Mouse (Mus musculus) liver, embryonic 16.5 days (tissue): ENCODE measurements around the gene Esr2. TPM values are rescaled to one million over a fixed set of nuclear protein-coding genes. Genes with fewer than 3 reads are reported as not detected.

Experiments used
- ATAC-seq: fragments of 200-750 bp; cut with Nextera tagmentation; 2 replicates; pipeline ENCODE4 v1.8.0; 2017; ENCODE audit warnings: low read depth, mild to moderate bottlenecking, moderate number of reproducible peaks, moderate library complexity
- H3K27ac ChIP-seq: fragments of 300-500 bp; sonication (generic); 2 replicates; pipeline ENCODE4 v1.5.1; 2014; ENCODE audit warnings: mild to moderate bottlenecking, low read length
- H3K27me3 ChIP-seq: fragments of 300-500 bp; sonication (generic); 2 replicates; pipeline ENCODE4 v1.6.1; 2014; ENCODE audit warnings: low read depth, low read length, mixed read lengths; ENCODE audit not compliant: control insufficient read depth, insufficient read depth
- H3K36me3 ChIP-seq: fragments of 300-500 bp; sonication (generic); 2 replicates; pipeline ENCODE4 v1.6.1; 2014; ENCODE audit warnings: mild to moderate bottlenecking; ENCODE audit not compliant: control insufficient read depth, insufficient read depth
- H3K4me1 ChIP-seq: fragments of 300-500 bp; sonication (generic); 2 replicates; pipeline ENCODE4 v1.6.1; 2014; ENCODE audit warnings: low read depth, low read length, mixed read lengths; ENCODE audit not compliant: control insufficient read depth
- H3K4me2 ChIP-seq: fragments of 300-500 bp; sonication (generic); 2 replicates; pipeline ENCODE4 v1.6.1; 2014; ENCODE audit warnings: low read depth, low read length, mixed read lengths
- H3K4me3 ChIP-seq: fragments of 300-500 bp; sonication (generic); 2 replicates; pipeline ENCODE4 v1.5.1; 2014; ENCODE audit warnings: low read depth, mild to moderate bottlenecking, low read length
- H3K9ac ChIP-seq: fragments of 300-500 bp; sonication (generic); 2 replicates; pipeline ENCODE4 v1.6.1; 2014; ENCODE audit warnings: low read depth, low read length
- H3K9me3 ChIP-seq: fragments of 300-500 bp; sonication (generic); replicated peaks from 2 replicates; pipeline ENCODE4 v1.6.1; 2016; ENCODE audit warnings: low read length; ENCODE audit not compliant: control insufficient read depth
- WGBS: fragments of 180-500 bp; shearing (Covaris S2); extraction: QIAGEN DNeasy Blood & Tissue Kit; methylation state at CpG from one replicate; pipeline ENCODE4 v1.1.7; 2014; ENCODE audit not compliant: insufficient replicate concordance; 5-methylcytosine and 5-hydroxymethylcytosine counted together
- polyA plus RNA-seq: library from polyadenylated mRNA; unstranded; fragments of >200 nt; fragmentation: Nextera tagmentation; extraction: Ambion mirVana; gene quantifications from 2 replicates; pipeline ENCODE4 v1.2.1, GENCODE M21; 2015

Esr2 gene
- polyA plus RNA-seq, 1 experiment from 2014 or later: not detected

GRCm38 (mm10) chr12:76130891-76131290 lies 46.2 kb downstream of the Esr2 start:
- Histone ChIP-seq H3K36me3 (no peaks in the 10 kb centered on the region), H3K27ac (no peak overlapping the region), H3K9ac (no peak overlapping the region), H3K9me3 (no peaks in the 10 kb centered on the region), H3K27me3 (no peaks in the 10 kb centered on the region), H3K4me2 (no peak overlapping the region), H3K4me3 (no peak overlapping the region), H3K4me1 (no peaks in the 10 kb centered on the region)
- ATAC-seq: no peak
- 61% methylated on average over 6 of the region's 6 CpGs for WGBS

DNA sequence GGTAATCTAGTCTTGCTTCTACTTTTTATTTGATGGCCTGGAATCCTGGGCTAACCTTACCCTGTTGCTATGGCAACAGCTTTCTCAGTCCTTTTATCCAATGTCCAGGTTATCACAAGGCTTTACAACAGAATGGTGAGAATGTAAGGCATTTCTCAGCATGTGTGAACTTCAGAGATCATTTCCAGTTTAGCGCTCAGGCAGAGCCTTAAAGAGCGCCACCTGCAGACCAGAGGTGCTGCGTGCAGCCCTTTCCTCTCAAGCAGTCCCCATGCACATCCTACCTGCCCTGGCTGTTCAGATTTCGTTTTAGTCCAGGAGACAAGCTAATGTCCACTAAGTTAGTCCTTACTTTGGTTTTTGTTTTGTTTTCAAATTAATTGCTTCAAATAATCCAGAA lies 46.8 kb downstream of the Esr2 start:
- no peaks in the 10 kb centered on the region for H3K27me3 ChIP-seq
- no peaks in the 10 kb centered on the region for H3K36me3 ChIP-seq
- H3K9ac ChIP-seq: no peak overlapping the region
- H3K4me3 ChIP-seq: no peak overlapping the region
- no peak overlapping the region for H3K27ac ChIP-seq
- no peaks in the 10 kb centered on the region for H3K9me3 ChIP-seq
- no peak for ATAC-seq
- 20% methylated on average over 4 of the region's 4 CpGs for WGBS
- H3K4me2 ChIP-seq: no peak overlapping the region
- H3K4me1 ChIP-seq: no peaks in the 10 kb centered on the region

DNA sequence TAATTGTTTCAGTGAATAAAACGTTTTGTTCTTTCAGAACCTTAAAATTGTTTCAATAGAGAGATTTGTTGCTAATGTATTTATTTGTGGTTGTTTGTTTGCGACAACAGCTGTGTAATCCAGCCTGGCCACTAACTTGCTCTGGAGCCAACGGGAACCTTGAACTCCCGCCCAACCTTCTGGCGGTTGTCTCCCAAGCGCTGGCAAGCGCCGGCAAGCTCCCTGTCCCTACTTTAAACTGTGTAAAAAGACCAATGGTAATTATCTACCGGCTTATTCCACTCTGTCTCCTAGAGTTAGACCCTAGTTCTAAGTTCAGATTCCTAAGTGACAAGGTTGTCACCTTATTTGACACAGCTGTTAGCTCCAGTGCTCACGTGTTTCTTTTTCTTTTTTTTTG lies 48.2 kb downstream of the Esr2 start:
- WGBS: 71% methylated on average over 10 of the region's 10 CpGs
- Histone ChIP-seq H3K4me1 (no peaks in the 10 kb centered on the region), H3K27ac (no peak overlapping the region), H3K36me3 (no peaks in the 10 kb centered on the region), H3K9ac (no peak overlapping the region), H3K4me3 (no peak overlapping the region), H3K9me3 (no peaks in the 10 kb centered on the region), H3K4me2 (no peak overlapping the region), H3K27me3 (no peaks in the 10 kb centered on the region)
- no peak for ATAC-seq

GRCm38 (mm10) chr12:76128306-76128705 lies 48.8 kb downstream of the Esr2 start:
- 44% methylated on average over 3 of the region's 3 CpGs for WGBS
- no peak for ATAC-seq
- Histone ChIP-seq H3K9ac (no peak overlapping the region), H3K27me3 (no peaks in the 10 kb centered on the region), H3K4me2 (no peak overlapping the region), H3K9me3 (no peaks in the 10 kb centered on the region), H3K36me3 (no peaks in the 10 kb centered on the region), H3K4me3 (no peak overlapping the region), H3K4me1 (no peaks in the 10 kb centered on the region), H3K27ac (no peak overlapping the region)

- WGBS: 55% methylated on average over 6 of the region's 6 CpGs
- Histone ChIP-seq H3K9ac (no peak overlapping the region), H3K9me3 (no peaks in the 10 kb centered on the region), H3K4me3 (no peak overlapping the region), H3K27me3 (no peaks in the 10 kb centered on the region), H3K4me2 (no peak overlapping the region), H3K27ac (no peak overlapping the region), H3K4me1 (no peaks in the 10 kb centered on the region), H3K36me3 (no peaks in the 10 kb centered on the region)
- no peak for ATAC-seq
Observed at GRCm38 (mm10) chr12:76123223-76123622, 53.8 kb downstream of the Esr2 start.

- H3K4me1 ChIP-seq: no peaks in the 10 kb centered on the region
- H3K27ac ChIP-seq: no peak overlapping the region
- no peak overlapping the region for H3K4me3 ChIP-seq
- no peak overlapping the region for H3K9ac ChIP-seq
- 57% methylated on average over 4 of the region's 4 CpGs for WGBS
- H3K36me3 ChIP-seq: no peaks in the 10 kb centered on the region
- no peaks in the 10 kb centered on the region for H3K9me3 ChIP-seq
- no peak overlapping the region for H3K4me2 ChIP-seq
- ATAC-seq: no peak
- no peaks in the 10 kb centered on the region for H3K27me3 ChIP-seq
Observed at GRCm38 (mm10) chr12:76117632-76118153, 59.4 kb downstream of the Esr2 start.

GRCm38 (mm10) chr12:76116577-76116976 lies 60.5 kb downstream of the Esr2 start:
- H3K9me3 ChIP-seq: no peaks in the 10 kb centered on the region
- no peak overlapping the region for H3K9ac ChIP-seq
- no peak overlapping the region for H3K4me3 ChIP-seq
- 46% methylated on average over 4 of the region's 4 CpGs for WGBS
- H3K4me2 ChIP-seq: no peak overlapping the region
- no peak for ATAC-seq
- H3K36me3 ChIP-seq: no peaks in the 10 kb centered on the region
- no peaks in the 10 kb centered on the region for H3K27me3 ChIP-seq
- no peaks in the 10 kb centered on the region for H3K4me1 ChIP-seq
- no peak overlapping the region for H3K27ac ChIP-seq

- Histone ChIP-seq H3K27me3 (no peaks in the 10 kb centered on the region), H3K27ac (no peak overlapping the region), H3K36me3 (no peaks in the 10 kb centered on the region), H3K9me3 (no peaks in the 10 kb centered on the region), H3K9ac (no peak overlapping the region), H3K4me2 (no peak overlapping the region), H3K4me1 (no peaks in the 10 kb centered on the region), H3K4me3 (no peak overlapping the region)
- no peak for ATAC-seq
- 71% methylated on average over 3 of the region's 3 CpGs for WGBS
Observed at GRCm38 (mm10) chr12:76111046-76111445, 66.0 kb downstream of the Esr2 start.

- no peak overlapping the region for H3K27ac ChIP-seq
- no peaks in the 10 kb centered on the region for H3K9me3 ChIP-seq
- ATAC-seq: no peak
- H3K9ac ChIP-seq: no peak overlapping the region
- H3K4me3 ChIP-seq: no peak overlapping the region
- 72% methylated on average over 15 of the region's 15 CpGs for WGBS
- H3K4me2 ChIP-seq: no peak overlapping the region
- H3K36me3 ChIP-seq: no peaks in the 10 kb centered on the region
- no peaks in the 10 kb centered on the region for H3K4me1 ChIP-seq
- H3K27me3 ChIP-seq: no peaks in the 10 kb centered on the region
Observed at GRCm38 (mm10) chr12:76109646-76110405, 67.2 kb downstream of the Esr2 start.
